Mouse (Mus musculus) MEL (cell line): ENCODE results near the gene Slc25a42. TPM values are rescaled to one million over a fixed set of nuclear protein-coding genes. Genes with fewer than 3 reads are reported as not detected.

Experiments used
- DNase-seq: peaks from one replicate; pipeline ENCODE4 v3.0.0; 2011; ENCODE audit warnings: low read depth, low spot score
- H3K27ac ChIP-seq: 2 replicates; pipeline ENCODE4 v1.5.1; 2012; ENCODE audit warnings: low read depth, mild to moderate bottlenecking, control low read depth, low read length, moderate library complexity; ENCODE audit not compliant: control insufficient read depth
- H3K27me3 ChIP-seq, 2 experiments: fragments of 150-350 bp in 1 of 2; sonication (generic) in 1 of 2; 2 replicates each; pipeline ENCODE4 v1.6.1; 2012; ENCODE audit warnings: low read length in 2 of 2, mild to moderate bottlenecking in 2 of 2, improper control_type of control experiment in 1 of 2, moderate library complexity in 1 of 2; ENCODE audit not compliant: insufficient read depth in 2 of 2, control insufficient read depth in 1 of 2
- H3K36me3 ChIP-seq, 2 experiments: 2 replicates each; pipeline ENCODE4 v1.6.1; 2012 to 2014; ENCODE audit warnings: low read length in 2 of 2, improper control_type of control experiment in 1 of 2, inconsistent platforms in 1 of 2, mild to moderate bottlenecking in 1 of 2; ENCODE audit not compliant: insufficient read depth in 2 of 2, control insufficient read depth in 1 of 2
- H3K4me1 ChIP-seq, 2 experiments: fragments of 150-350 bp in 1 of 2; sonication (generic) in 1 of 2; 2 replicates each; pipeline ENCODE4 v1.6.1; 2012; ENCODE audit warnings: low read length in 2 of 2, improper control_type of control experiment in 1 of 2, mild to moderate bottlenecking in 1 of 2; ENCODE audit not compliant: insufficient read depth in 2 of 2, control insufficient read depth in 1 of 2
- H3K4me3 ChIP-seq, 2 experiments: fragments of 150-350 bp in 1 of 2; sonication (generic) in 1 of 2; 2 replicates each; pipeline ENCODE4 v1.5.1; 2012; ENCODE audit warnings: low read depth in 2 of 2, low read length in 2 of 2, mild to moderate bottlenecking in 2 of 2, moderate library complexity in 2 of 2, control low read depth in 1 of 2, improper control_type of control experiment in 1 of 2; ENCODE audit not compliant: control insufficient read depth in 1 of 2, insufficient read depth in 1 of 2
- H3K79me2 ChIP-seq: 2 replicates; pipeline ENCODE4 v1.6.1; 2012; ENCODE audit warnings: mild to moderate bottlenecking, low read length, moderate library complexity; ENCODE audit not compliant: control insufficient read depth, poor library complexity, insufficient read depth
- H3K9ac ChIP-seq: 2 replicates; pipeline ENCODE4 v1.6.1; 2012; ENCODE audit warnings: low read depth, mild to moderate bottlenecking, control low read depth, low read length, moderate library complexity; ENCODE audit not compliant: control insufficient read depth, poor library complexity, severe bottlenecking
- H3K9me3 ChIP-seq: fragments of 150-350 bp; sonication (generic); replicated peaks from 2 replicates; pipeline ENCODE4 v1.6.1; 2012; ENCODE audit warnings: mild to moderate bottlenecking, low read length, improper control_type of control experiment, moderate library complexity; ENCODE audit not compliant: insufficient read depth
- BHLHE40 ChIP-seq: IDR thresholded peaks from 2 replicates; pipeline ENCODE4 v1.6.1; 2012; ENCODE audit warnings: low read depth, mild to moderate bottlenecking, inconsistent platforms, low read length, improper control_type of control experiment, borderline replicate concordance
- CHD1 ChIP-seq: IDR thresholded peaks from 2 replicates; pipeline ENCODE4 v1.6.1; 2012; ENCODE audit warnings: low read depth, mild to moderate bottlenecking, inconsistent platforms, low read length, improper control_type of control experiment
- CHD2 ChIP-seq: IDR thresholded peaks from 2 replicates; pipeline ENCODE4 v1.6.1; 2011; ENCODE audit warnings: low read length, improper control_type of control experiment
- CTCF ChIP-seq, 3 experiments: IDR thresholded peaks in 2 of 3; conservative IDR thresholded peaks in 1 of 3; 2 replicates each; pipeline ENCODE4 v1.5.1; 2011 to 2012; ENCODE audit warnings: low read length in 3 of 3, low read depth in 2 of 3, mild to moderate bottlenecking in 2 of 3, improper control_type of control experiment in 1 of 3, inconsistent platforms in 1 of 3, mixed read lengths in 1 of 3, moderate library complexity in 1 of 3; ENCODE audit not compliant: control insufficient read depth in 1 of 3, insufficient read depth in 1 of 3, poor library complexity in 1 of 3, severe bottlenecking in 1 of 3
- E2F4 ChIP-seq: IDR thresholded peaks from 2 replicates; pipeline ENCODE4 v1.6.1; 2011; ENCODE audit warnings: low read depth, low read length, improper control_type of control experiment, borderline replicate concordance
- HCFC1 ChIP-seq: IDR thresholded peaks from 2 replicates; pipeline ENCODE4 v1.6.1; 2012; ENCODE audit warnings: low read depth, mild to moderate bottlenecking, inconsistent platforms, low read length, improper control_type of control experiment, moderate library complexity
- JUND ChIP-seq: IDR thresholded peaks from 2 replicates; pipeline ENCODE4 v1.6.1; 2011; ENCODE audit warnings: low read depth, mild to moderate bottlenecking, improper control_type of control experiment, low read length
- KAT2A ChIP-seq: conservative IDR thresholded peaks from 2 replicates; pipeline ENCODE4 v1.6.1; 2012; ENCODE audit warnings: low read depth, low read length, improper control_type of control experiment, inconsistent platforms
- MAFK ChIP-seq: IDR thresholded peaks from 2 replicates; pipeline ENCODE4 v1.6.1; 2011; ENCODE audit warnings: low read depth, mild to moderate bottlenecking, low read length, improper control_type of control experiment, borderline replicate concordance
- MYC ChIP-seq: IDR thresholded peaks from 2 replicates; pipeline ENCODE4 v1.6.1; 2011; ENCODE audit warnings: low read depth, mild to moderate bottlenecking, low read length, improper control_type of control experiment, moderate library complexity
- SIN3A ChIP-seq: IDR thresholded peaks from 2 replicates; pipeline ENCODE4 v1.6.1; 2012; ENCODE audit warnings: low read length, improper control_type of control experiment, inconsistent platforms
- TAL1 ChIP-seq: IDR thresholded peaks from 2 replicates; pipeline ENCODE4 v1.6.1; 2012; ENCODE audit warnings: mild to moderate bottlenecking, inconsistent platforms, low read length, moderate library complexity, mixed read lengths
- TBP ChIP-seq: IDR thresholded peaks from 2 replicates; pipeline ENCODE4 v1.8.0; 2011; ENCODE audit warnings: low read depth, low read length, improper control_type of control experiment
- UBTF ChIP-seq: IDR thresholded peaks from 2 replicates; pipeline ENCODE4 v1.6.1; 2012; ENCODE audit warnings: low read depth, mild to moderate bottlenecking, inconsistent platforms, low read length, improper control_type of control experiment, moderate library complexity, borderline replicate concordance; ENCODE audit not compliant: insufficient read depth
- USF2 ChIP-seq, 2 experiments: IDR thresholded peaks; 2 replicates each; pipeline ENCODE4 v1.6.1; 2011 to 2012; ENCODE audit warnings: improper control_type of control experiment in 2 of 2, low read length in 2 of 2, borderline replicate concordance in 1 of 2, inconsistent platforms in 1 of 2, low read depth in 1 of 2, mild to moderate bottlenecking in 1 of 2; ENCODE audit not compliant: insufficient read depth in 1 of 2
- ZC3H11A ChIP-seq: IDR thresholded peaks from 2 replicates; pipeline ENCODE4 v1.6.1; 2012; ENCODE audit warnings: low read depth, mild to moderate bottlenecking, inconsistent platforms, low read length, improper control_type of control experiment
- polyA plus RNA-seq, 2 experiments: library from polyadenylated mRNA; stranded (reverse) in 1 of 2; unstranded in 1 of 2; fragments of >175 nt in 1 of 2; fragments of >200 nt in 1 of 2; gene quantifications; 2 replicates each; pipeline versions ENCODE4 v1.2.1 to v1.2.4; 2012; ENCODE audit warnings: low replicate concordance in 2 of 2, low read depth in 1 of 2; ENCODE audit not compliant: insufficient read length in 2 of 2, insufficient read depth in 1 of 2, missing spikeins in 1 of 2
- total RNA-seq: library from RNA; depleted of rRNA; stranded (reverse); fragments of 300-350 nt; gene quantifications from 2 replicates; pipeline ENCODE4 v1.2.3, GENCODE M21; 2012

The Slc25a42 gene
- total and polyA plus RNA-seq, 3 experiments = 5.2 to 12.1 TPM; not detected in 1

- Histone ChIP-seq H3K27me3 (no peaks in the 10 kb centered on the region), H3K79me2 (no peaks in the 10 kb centered on the region), H3K9ac (no peak overlapping the region), H3K4me3 (no peak overlapping the region), H3K4me1 (no peaks in the 10 kb centered on the region), H3K9me3 (no peaks in the 10 kb centered on the region), H3K27ac (no peak overlapping the region), H3K36me3 (no peaks in the 10 kb centered on the region; a peak in 1 of 4 replicates)
- TF ChIP-seq ZC3H11A (no peak), USF2 (IDR thresholded peaks at IDR 0.05; ENCODE audit: borderline replicate concordance in 1 of 2, insufficient read depth in 1 of 2, low read depth in 1 of 2, low read length in 2 of 2) (no peak), MYC (no peak), HCFC1 (no peak), CHD1 (no peak), CTCF (IDR thresholded peaks at IDR 0.05 in 2 of 3, conservative IDR thresholded peaks at IDR 0.05 in 1 of 3; ENCODE audit: control insufficient read depth in 1 of 3, insufficient read depth in 1 of 3, low read depth in 2 of 3, low read length in 3 of 3, poor library complexity in 1 of 3, severe bottlenecking in 1 of 3) (no peak), KAT2A (no peak), MAFK (no peak), CHD2 (no peak), E2F4 (no peak), JUND (no peak), TBP (no peak), UBTF (no peak), BHLHE40 (no peak)
- DNase-seq = no peak
Observed at GRCm38 (mm10) chr8:70188707-70189106, 23.4 kb downstream of the Slc25a42 start.

- Histone ChIP-seq H3K27me3 (no peaks in the 10 kb centered on the region), H3K36me3 (peaks cover 0 to 9% of the 10 kb centered on the region in 2 experiments; a peak in 2 of 4 replicates), H3K27ac (no peak overlapping the region), H3K79me2 (no peaks in the 10 kb centered on the region), H3K9ac (no peak overlapping the region), H3K4me3 (no peak overlapping the region), H3K9me3 (no peaks in the 10 kb centered on the region), H3K4me1 (peaks cover 6 to 10% of the 10 kb centered on the region in 2 experiments)
- no peak for TF ChIP-seq SIN3A
- no peak for TF ChIP-seq TAL1
- no peak for TF ChIP-seq TBP
- no peak for TF ChIP-seq USF2 (IDR thresholded peaks at IDR 0.05; ENCODE audit: borderline replicate concordance in 1 of 2, insufficient read depth in 1 of 2, low read depth in 1 of 2, low read length in 2 of 2)
- TF ChIP-seq KAT2A = no peak
- no peak for DNase-seq
Observed at GRCm38 (mm10) chr8:70183194-70183593, 28.9 kb downstream of the Slc25a42 start.
